Mouse (Mus musculus) G1E (cell line): ENCODE data around the gene Gabrp. TPM values are rescaled to one million over a fixed set of nuclear protein-coding genes. Genes with fewer than 3 reads are reported as not detected.

Source experiments
- ATAC-seq: 2 replicates; pipeline ENCODE4 v1.8.0; 2016; ENCODE audit warnings: mild to moderate bottlenecking; ENCODE audit not compliant: insufficient number of reproducible peaks, poor library complexity, low FRiP score, severe bottlenecking; ENCODE audit errors: extremely low read depth
- DNase-seq: peaks from one replicate; pipeline ENCODE4 v3.0.0; 2012; ENCODE audit warnings: low spot score
- H3K27me3 ChIP-seq: 2 replicates; pipeline ENCODE4 v1.6.1; 2012; ENCODE audit warnings: mild to moderate bottlenecking, low read length, inconsistent platforms; ENCODE audit not compliant: insufficient read depth
- H3K36me3 ChIP-seq: replicated peaks from 2 replicates; pipeline ENCODE3; 2012; ENCODE audit warnings: mild to moderate bottlenecking, inconsistent platforms
- H3K4me1 ChIP-seq: 2 replicates; pipeline ENCODE4 v1.6.1; 2012; ENCODE audit warnings: low read depth, low read length, inconsistent platforms, mixed read lengths; ENCODE audit not compliant: insufficient read depth
- H3K4me3 ChIP-seq: 2 replicates; pipeline ENCODE4 v1.5.1; 2012; ENCODE audit warnings: low read depth, mild to moderate bottlenecking, inconsistent platforms, low read length, moderate library complexity, mixed read lengths
- H3K9me3 ChIP-seq: replicated peaks from 2 replicates; pipeline ENCODE4 v1.6.1; 2012; ENCODE audit warnings: inconsistent platforms
- CTCF ChIP-seq: IDR thresholded peaks from 2 replicates; pipeline ENCODE4 v1.5.1; 2012; ENCODE audit warnings: low read depth, low read length, inconsistent platforms, mixed read lengths
- GATA1 ChIP-seq: IDR thresholded peaks from 2 replicates; pipeline ENCODE4 v1.6.1; 2012; ENCODE audit warnings: borderline replicate concordance, low read length, inconsistent platforms, mixed read lengths
- GATA2 ChIP-seq: IDR thresholded peaks from 2 replicates; pipeline ENCODE4 v1.6.1; 2012; ENCODE audit warnings: low read depth, low read length, inconsistent platforms, borderline replicate concordance
- POLR2AphosphoS5 ChIP-seq: IDR thresholded peaks from 2 replicates; pipeline ENCODE4 v1.6.1; 2012; ENCODE audit warnings: low read depth, low read length, inconsistent platforms; ENCODE audit not compliant: insufficient replicate concordance
- TAL1 ChIP-seq: conservative IDR thresholded peaks from 2 replicates; pipeline ENCODE4 v1.6.1; 2012; ENCODE audit warnings: low read depth, low read length, inconsistent platforms, mixed read lengths
- polyA plus RNA-seq: library from polyadenylated mRNA; stranded (reverse); fragments of >175 nt; gene quantifications from 2 replicates; pipeline ENCODE4 v1.2.3, GENCODE M21; 2012
- total RNA-seq, 2 experiments: library from RNA; stranded (forward) in 1 of 2; stranded (reverse) in 1 of 2; fragments of 200-1000 nt in 1 of 2; fragments of >200 nt in 1 of 2; fragmentation: Nextera tagmentation in 1 of 2; gene quantifications; 2 replicates each; pipeline ENCODE4 v1.2.3; 2014 to 2017

The Gabrp gene
- total and polyA plus RNA-seq, 3 experiments = 0.05 TPM; not detected in 2

- no peak overlapping the region for H3K4me3 ChIP-seq
- H3K9me3 ChIP-seq = no peaks in the 10 kb centered on the region
- H3K36me3 ChIP-seq = no peaks in the 10 kb centered on the region
- H3K4me1 ChIP-seq = no peaks in the 10 kb centered on the region
- TF ChIP-seq CTCF (no peak), GATA2 (no peak), POLR2AphosphoS5 (no peak), GATA1 (no peak), TAL1 (no peak)
- H3K27me3 ChIP-seq = 0 out of 2 replicates have a peak, but pooled peaks cover 5% of the 10 kb centered on the region
- ATAC-seq (no peak), DNase-seq (no peak)
These were observed 17.9 kb upstream of the Gabrp start for GRCm38 (mm10) chr11:33596655-33597054.

DNA sequence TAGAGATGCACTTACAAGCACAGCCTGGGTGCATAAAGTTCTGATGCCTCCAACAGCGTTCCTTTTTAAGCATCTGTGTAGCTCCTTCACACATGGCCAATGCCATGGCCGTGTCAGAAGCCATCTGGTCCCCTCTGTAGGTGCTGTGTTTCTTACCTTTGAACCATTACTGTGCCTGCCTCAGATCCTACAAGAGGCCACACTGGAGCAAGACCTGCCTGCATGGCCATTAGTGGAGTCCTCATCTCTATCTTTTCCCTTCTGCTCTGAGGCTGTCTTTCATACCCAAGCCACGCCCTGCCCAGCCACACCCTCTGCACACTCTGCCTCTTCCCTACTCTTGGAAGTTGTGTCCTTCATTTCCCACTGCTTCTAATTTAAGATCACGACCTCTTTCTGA, 14.1 kb upstream of the Gabrp start:
- no peak for ATAC-seq
- Histone ChIP-seq H3K4me1 (no peaks in the 10 kb centered on the region), H3K9me3 (no peaks in the 10 kb centered on the region), H3K27me3 (no peaks in the 10 kb centered on the region), H3K36me3 (no peaks in the 10 kb centered on the region), H3K4me3 (no peak overlapping the region)
- DNase-seq = no peak
- TF ChIP-seq GATA2 = no peak
- TF ChIP-seq GATA1 = no peak
- TF ChIP-seq POLR2AphosphoS5 = no peak
- TF ChIP-seq CTCF = no peak
- TF ChIP-seq TAL1 = no peak

- H3K4me1 ChIP-seq = no peaks in the 10 kb centered on the region
- no peak overlapping the region for H3K4me3 ChIP-seq
- TF ChIP-seq POLR2AphosphoS5 (no peak), GATA2 (no peak), TAL1 (no peak), CTCF (no peak), GATA1 (no peak)
- no peaks in the 10 kb centered on the region for H3K27me3 ChIP-seq
- H3K36me3 ChIP-seq = no peaks in the 10 kb centered on the region
- DNase-seq (no peak), ATAC-seq (no peak)
- no peaks in the 10 kb centered on the region for H3K9me3 ChIP-seq
These were observed 12.0 kb upstream of the Gabrp start for GRCm38 (mm10) chr11:33590771-33591170.

- Histone ChIP-seq H3K36me3 (no peaks in the 10 kb centered on the region), H3K4me3 (no peak overlapping the region), H3K4me1 (no peaks in the 10 kb centered on the region), H3K9me3 (no peaks in the 10 kb centered on the region), H3K27me3 (no peaks in the 10 kb centered on the region)
- ATAC-seq = no peak
- TF ChIP-seq GATA2 (no peak), GATA1 (no peak), POLR2AphosphoS5 (no peak), TAL1 (no peak)
- DNase-seq = no peak
These were observed 7.9 kb upstream of the Gabrp start for GRCm38 (mm10) chr11:33586614-33587013.

GRCm38 (mm10) chr11:33579621-33580020, 862 bp upstream of the Gabrp start:
- no peak for TF ChIP-seq TAL1
- no peak for TF ChIP-seq GATA2
- no peak for TF ChIP-seq CTCF
- no peak for TF ChIP-seq GATA1
- TF ChIP-seq POLR2AphosphoS5 = no peak
- no peak for DNase-seq
- Histone ChIP-seq H3K36me3 (no peaks in the 10 kb centered on the region), H3K4me3 (no peak overlapping the region), H3K4me1 (no peaks in the 10 kb centered on the region), H3K27me3 (no peaks in the 10 kb centered on the region), H3K9me3 (no peaks in the 10 kb centered on the region)
- no peak for ATAC-seq

GRCm38 (mm10) chr11:33574944-33575343, 3.8 kb downstream of the Gabrp start:
- no peaks in the 10 kb centered on the region for H3K4me1 ChIP-seq
- ATAC-seq (no peak), DNase-seq (no peak)
- H3K9me3 ChIP-seq = no peaks in the 10 kb centered on the region
- no peak for TF ChIP-seq TAL1
- no peak for TF ChIP-seq GATA1
- TF ChIP-seq GATA2 = no peak
- TF ChIP-seq CTCF = 0 out of 2 replicates have a peak, but pooled peaks have one; percentile 10
- no peak for TF ChIP-seq POLR2AphosphoS5
- no peaks in the 10 kb centered on the region for H3K36me3 ChIP-seq
- H3K4me3 ChIP-seq = no peak overlapping the region
- no peaks in the 10 kb centered on the region for H3K27me3 ChIP-seq

DNA sequence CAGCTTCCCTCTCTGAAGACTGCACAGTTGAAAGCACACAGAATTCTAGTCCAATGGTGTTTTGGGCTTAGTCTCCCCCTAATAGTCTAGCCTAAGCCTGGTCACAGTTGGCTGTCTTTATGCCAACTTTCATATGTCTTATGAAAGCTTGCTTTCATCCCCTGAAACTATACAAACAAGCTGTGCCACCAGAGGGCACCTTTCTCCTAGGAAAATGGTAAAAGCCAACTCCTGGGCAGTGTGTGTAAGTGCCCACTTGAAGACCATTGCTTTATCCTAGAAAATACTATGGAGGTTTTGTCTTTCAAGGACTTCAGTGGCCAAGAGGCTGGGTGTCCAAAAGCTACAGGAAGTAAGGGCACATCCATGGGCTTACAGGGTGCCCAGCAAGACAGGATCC, 8.3 kb downstream of the Gabrp start:
- no peak for DNase-seq
- no peaks in the 10 kb centered on the region for H3K36me3 ChIP-seq
- no peaks in the 10 kb centered on the region for H3K4me1 ChIP-seq
- TF ChIP-seq TAL1 (no peak), POLR2AphosphoS5 (no peak), GATA2 (no peak), GATA1 (no peak)
- no peaks in the 10 kb centered on the region for H3K27me3 ChIP-seq
- no peaks in the 10 kb centered on the region for H3K9me3 ChIP-seq
- no peak overlapping the region for H3K4me3 ChIP-seq
- no peak for ATAC-seq
